Comparison of ENCODE assay signal across 20 mouse cellular contexts in genomic region chr12:77510758-77511157, GRCm38 (mm10).
DNase-seq lines count a peak whose midpoint lies in the region; TF ChIP-seq lines count a peak whose summit lies in the region.
"Had no signal": no experiment of that assay in that cellular context is flagged by ENCODE, and none has a peak within 500 bp of the region (broad histone marks: within the 10 kb centered on the region; RNA-seq: fewer than 3 reads in every experiment).

No protein-coding gene starts in this region.

- H3K4me1 ChIP-seq in heart, adult 2 months (ENCODE audit: control insufficient read depth, insufficient read depth, low read length): no peaks in the 10 kb centered on the region
- H3K4me1 ChIP-seq: forebrain, embryonic 10.5 days; forebrain, embryonic 13.5 days; heart, embryonic 12.5 days; heart, embryonic 15.5 days; intestine, embryonic 15.5 days had no signal

- no peak overlapping the region for H3K4me3 ChIP-seq in heart, adult 2 months
- H3K4me3 ChIP-seq: forebrain, embryonic 10.5 days; forebrain, embryonic 13.5 days; heart, embryonic 12.5 days; heart, embryonic 15.5 days; hindbrain, embryonic 10.5 days; hindbrain, embryonic 13.5 days; intestine, embryonic 15.5 days had no signal

- intact Hi-C loops in heart, adult 2 months (cut with DNase I): no loop called here

- no peaks in the 10 kb centered on the region for H3K36me3 ChIP-seq in heart, adult 2 months (ENCODE audit: control insufficient read depth, insufficient read depth, low read length)
- H3K36me3 ChIP-seq: forebrain, embryonic 10.5 days; heart, embryonic 12.5 days; heart, embryonic 15.5 days; hindbrain, embryonic 10.5 days; hindbrain, embryonic 13.5 days; intestine, embryonic 15.5 days had no signal

- WGBS in heart, adult 2 months: 87% methylated on average over 7 of the region's 7 CpGs

- H3K79me2 ChIP-seq in heart, adult 2 months (replicated peaks; ENCODE audit: control insufficient read depth, insufficient read depth, low read length): no peaks in the 10 kb centered on the region

- no peak overlapping the region for H3K27ac ChIP-seq in heart, adult 2 months
- H3K27ac ChIP-seq: forebrain, embryonic 10.5 days; forebrain, embryonic 13.5 days; heart, embryonic 15.5 days; hindbrain, embryonic 10.5 days; hindbrain, embryonic 13.5 days; intestine, embryonic 15.5 days had no signal

- DNase-seq in cerebellum, adult 8-10 months: peak; percentile 33
- no peak for DNase-seq in cerebellum, adult 9-11 months
- DNase-seq in heart, adult 11 months: peak; percentile 82
- DNase-seq in heart, adult 2 months: no peak
- peak; percentile 36 for DNase-seq in testis, postnatal 14 days (ENCODE audit: low spot score)
- DNase-seq in testis, postnatal 10 days (ENCODE audit: low spot score): no peak
- DNase-seq: adrenal gland, adult 2 months; adrenal gland, postnatal 14 days; gastrocnemius, postnatal 10 days; gastrocnemius, postnatal 36 days; heart, postnatal 10 days; heart, postnatal 36 days; kidney, adult 11 months had no signal

- TF ChIP-seq EP300 in heart, adult 2 months (IDR thresholded peaks at IDR 0.05; ENCODE audit: insufficient read depth, low read depth, low read length): no peak

- no peaks in the 10 kb centered on the region for H3K27me3 ChIP-seq in heart, adult 2 months (ENCODE audit: control insufficient read depth, insufficient read depth, low read length)
- H3K27me3 ChIP-seq: forebrain, embryonic 13.5 days; hindbrain, embryonic 13.5 days; intestine, embryonic 15.5 days had no signal

- no peak for TF ChIP-seq CTCF in heart, adult 2 months (IDR thresholded peaks at IDR 0.05)

- TF ChIP-seq POLR2A in heart, adult 2 months (IDR thresholded peaks at IDR 0.05; ENCODE audit: insufficient read depth, low read depth, low read length): no peak

- H3K9ac ChIP-seq in heart, adult 2 months (ENCODE audit: low read depth, low read length): no peak overlapping the region
- H3K9ac ChIP-seq: forebrain, embryonic 13.5 days; heart, embryonic 12.5 days; heart, embryonic 15.5 days; hindbrain, embryonic 13.5 days; intestine, embryonic 15.5 days had no signal

Comparison
In these comparisons a context has a peak if more than half of its experiments do, and no peak if none do; other contexts are left out.
1. DNase-seq: peak in cerebellum, adult 8-10 months (single experiment), heart, adult 11 months (single experiment) and testis, postnatal 14 days (single experiment); none in cerebellum, adult 9-11 months (single experiment), heart, adult 2 months (0 of 2) and testis, postnatal 10 days (single experiment).